Mouse (Mus musculus) stomach, postnatal 0 days (tissue): ENCODE data around the gene Ap1g1.

Experiments
- CTCF ChIP-seq: IDR thresholded peaks from 2 replicates; pipeline ENCODE4 v1.5.1; 2016; ENCODE audit warnings: antibody characterized with exemption, low read depth, mild to moderate bottlenecking, moderate library complexity
- EP300 ChIP-seq: optimal IDR thresholded peaks from 2 replicates; pipeline ENCODE3; 2016; ENCODE audit warnings: antibody characterized with exemption

DNA sequence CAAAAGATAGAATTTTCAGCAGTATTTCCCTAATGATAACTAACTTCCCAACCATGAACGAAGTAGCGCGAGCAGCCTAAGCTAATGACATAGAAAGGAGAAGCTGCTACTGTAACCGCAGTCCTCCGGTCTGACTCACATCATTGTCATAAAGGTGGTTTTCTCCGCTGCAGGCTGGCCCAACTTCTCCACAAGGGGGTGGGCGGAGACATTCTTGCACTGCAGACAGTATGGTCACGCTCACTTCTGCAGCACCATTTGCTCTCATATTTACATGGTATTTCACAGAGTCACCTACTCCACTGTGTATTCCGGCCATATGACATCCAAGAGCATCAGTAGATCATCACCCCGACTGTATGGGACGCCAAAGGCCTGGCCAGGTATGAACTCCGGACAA is 27.7 kb upstream of the Ap1g1 start:
- TF ChIP-seq CTCF (peak; percentile 55), EP300 (no peak)
